Mouse (Mus musculus): ENCODE results near the gene Slc7a11.

The Slc7a11 gene

GRCm38 (mm10) chr3:50388288-50388687 lies 55.1 kb downstream of the Slc7a11 start:
- no peak for DNase-seq

- no peak for DNase-seq
Measured at GRCm38 (mm10) chr3:50387280-50387679, 56.1 kb downstream of the Slc7a11 start.

- DNase-seq = no peak
Measured at GRCm38 (mm10) chr3:50386561-50387221, 56.7 kb downstream of the Slc7a11 start.

- no peak for DNase-seq
Measured at GRCm38 (mm10) chr3:50386066-50386465, 57.3 kb downstream of the Slc7a11 start.

GRCm38 (mm10) chr3:50382729-50383128 lies 60.7 kb downstream of the Slc7a11 start:
- peak; percentile 24 for DNase-seq

- DNase-seq = peak; percentile 37
Measured at GRCm38 (mm10) chr3:50381861-50382693, 61.3 kb downstream of the Slc7a11 start.

GRCm38 (mm10) chr3:50381160-50381860 lies 62.1 kb downstream of the Slc7a11 start:
- peak; percentile 88 for DNase-seq

GRCm38 (mm10) chr3:50379942-50380341 lies 63.5 kb downstream of the Slc7a11 start:
- no peak for DNase-seq

GRCm38 (mm10) chr3:50375477-50375876 lies 67.9 kb downstream of the Slc7a11 start:
- no peak for DNase-seq

GRCm38 (mm10) chr3:50369791-50370190 lies 73.6 kb downstream of the Slc7a11 start:
- no peak for DNase-seq

- DNase-seq = no peak
Measured at GRCm38 (mm10) chr3:50367175-50367574, 76.2 kb downstream of the Slc7a11 start.

- DNase-seq = no peak
Measured at GRCm38 (mm10) chr3:50363659-50364058, 79.8 kb downstream of the Slc7a11 start.

- no peak for DNase-seq
Measured at GRCm38 (mm10) chr3:50347081-50347480, 96.3 kb downstream of the Slc7a11 start.

GRCm38 (mm10) chr3:50344411-50344810 lies 99.0 kb downstream of the Slc7a11 start:
- DNase-seq = peak; percentile 7

- DNase-seq = no peak
Measured at GRCm38 (mm10) chr3:50324524-50324923, 118.9 kb downstream of the Slc7a11 start.

- no peak for DNase-seq
Measured at GRCm38 (mm10) chr3:50323881-50324280, 119.5 kb downstream of the Slc7a11 start.

GRCm38 (mm10) chr3:50320862-50321261 lies 122.6 kb downstream of the Slc7a11 start:
- no peak for DNase-seq

- DNase-seq = no peak
Measured at GRCm38 (mm10) chr3:50318074-50318473, 125.3 kb downstream of the Slc7a11 start.

- no peak for DNase-seq
Measured at GRCm38 (mm10) chr3:50313816-50314215, 129.6 kb downstream of the Slc7a11 start.

GRCm38 (mm10) chr3:50307339-50308327 lies 135.8 kb downstream of the Slc7a11 start:
- DNase-seq = no peak

GRCm38 (mm10) chr3:50306334-50306733 lies 137.1 kb downstream of the Slc7a11 start:
- DNase-seq = no peak

GRCm38 (mm10) chr3:50304137-50304536 lies 139.3 kb downstream of the Slc7a11 start:
- DNase-seq = peak; percentile 40

All from kidney, postnatal 14 days (tissue).